Mouse (Mus musculus) thymus, postnatal 36 days (tissue): ENCODE measurements around the gene Adprm.
A peak's percentile ranks its signal among the peaks of the same experiment; 100 is the strongest.
"Not testable (repeated sequence)": the region's sequence is repeated elsewhere in the genome, so short reads cannot be mapped to it uniquely, and the experiment has no call there.

Source experiments
- DNase-seq, 2 experiments: peaks; one replicate each; pipeline ENCODE4 v3.0.0; 2022; ENCODE audit warnings: mixed read lengths in 2 of 2

Adprm gene

GRCm38 (mm10) chr11:67075036-67075435 is 22.6 kb upstream of the Adprm start:
- DNase-seq, result no peak

GRCm38 (mm10) chr11:67072615-67073130 is 20.3 kb upstream of the Adprm start:
- DNase-seq, result no peak

GRCm38 (mm10) chr11:67067741-67068140 is 15.3 kb upstream of the Adprm start:
- no peak for DNase-seq

DNA sequence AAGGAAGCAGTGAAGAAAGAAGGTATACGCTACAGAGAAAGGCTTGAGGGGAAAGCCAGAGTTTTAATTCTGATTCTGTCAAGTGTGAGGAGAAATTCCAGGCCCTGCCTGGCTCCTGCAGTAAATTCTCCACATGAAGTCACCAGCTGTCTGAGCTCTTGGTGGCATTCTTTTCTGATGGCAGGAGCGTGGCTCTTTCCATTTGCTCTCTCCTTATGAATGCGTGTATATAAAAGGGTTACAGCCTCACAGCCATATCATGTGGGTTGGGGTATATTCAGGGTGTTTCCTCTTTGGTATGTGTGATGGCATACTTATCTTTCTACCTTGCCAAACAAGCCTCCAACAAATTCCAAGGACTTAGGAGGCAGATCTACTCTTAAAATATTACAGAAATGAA is 10.3 kb upstream of the Adprm start:
- DNase-seq, result no peak

DNA sequence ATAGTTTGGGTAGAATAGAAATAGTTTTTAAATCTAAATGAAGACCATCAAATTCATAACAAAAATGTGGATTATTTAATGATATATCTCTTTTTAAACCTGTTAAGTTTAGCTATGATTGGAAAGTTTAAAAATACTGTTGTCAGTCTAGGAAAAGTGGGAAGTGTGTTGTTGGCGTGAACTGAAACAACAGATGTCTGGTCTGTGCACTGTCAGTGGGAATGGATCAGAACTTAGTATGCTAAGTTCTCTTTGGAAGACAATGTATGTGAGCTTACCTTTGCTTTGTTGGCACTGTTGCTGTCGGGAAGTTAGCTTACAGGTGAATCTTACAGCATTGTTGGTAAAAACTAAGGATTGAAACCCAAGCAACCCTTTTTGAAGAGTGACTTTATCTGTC is 8.9 kb upstream of the Adprm start:
- no peak for DNase-seq

- no peak for DNase-seq
Observed at GRCm38 (mm10) chr11:67054754-67055365, 2.5 kb upstream of the Adprm start.

DNA sequence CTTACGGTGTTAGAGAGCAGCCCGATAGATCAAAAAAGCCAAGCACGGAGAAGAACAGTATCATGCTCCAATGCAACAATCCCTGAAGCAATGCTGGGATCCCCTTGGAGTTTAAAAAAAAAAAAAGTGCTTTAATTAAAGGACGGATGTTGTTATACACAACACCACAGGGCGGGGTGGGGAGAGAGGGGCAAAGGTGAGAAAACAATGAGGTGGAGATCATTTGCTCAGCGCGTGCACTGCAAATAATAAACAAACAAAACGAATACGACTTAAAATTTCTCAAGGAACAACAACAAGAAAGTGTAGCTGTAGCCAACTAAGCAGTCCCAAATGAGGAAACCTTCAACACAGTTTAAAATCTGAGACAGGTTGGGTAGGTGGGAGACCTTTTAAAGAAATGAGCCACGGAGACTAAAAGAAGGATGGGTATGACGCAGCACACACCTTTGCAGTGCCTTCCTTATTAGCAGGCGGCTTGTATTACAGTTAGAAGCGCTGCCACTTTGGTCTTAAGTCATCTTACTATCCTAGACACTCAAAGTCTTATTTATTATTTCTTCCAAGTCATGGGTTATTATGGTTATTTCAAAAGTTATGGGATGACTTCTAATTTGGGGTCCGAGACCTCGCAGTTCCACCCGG is 596 bp downstream of the Adprm start:
- no peak for DNase-seq

- DNase-seq, result no peak
Observed at GRCm38 (mm10) chr11:67049256-67049655, 3.1 kb downstream of the Adprm start.

GRCm38 (mm10) chr11:67048496-67048895 is 3.9 kb downstream of the Adprm start:
- DNase-seq, result no peak

DNA sequence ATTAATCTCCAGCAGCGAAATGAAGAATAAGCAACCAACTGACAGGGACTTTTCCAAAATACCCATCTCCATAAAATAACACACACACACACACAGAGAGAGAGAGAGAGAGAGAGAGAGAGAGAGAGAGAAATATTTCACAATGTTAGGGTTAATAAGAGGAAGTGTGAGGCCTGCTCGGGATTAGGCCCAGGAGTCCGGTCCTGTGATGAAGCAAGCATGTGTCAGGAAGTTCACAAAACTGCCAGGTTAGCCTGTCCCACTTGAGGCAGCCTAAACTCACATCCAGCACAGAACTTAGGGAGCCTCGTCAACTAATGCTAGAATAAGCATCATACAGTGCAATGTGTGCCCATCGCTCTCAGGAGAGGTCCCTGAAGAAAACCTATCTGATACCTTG is 5.2 kb downstream of the Adprm start:
- DNase-seq, result no peak

- no peak for DNase-seq
Observed at GRCm38 (mm10) chr11:67044959-67045358, 7.4 kb downstream of the Adprm start.

DNA sequence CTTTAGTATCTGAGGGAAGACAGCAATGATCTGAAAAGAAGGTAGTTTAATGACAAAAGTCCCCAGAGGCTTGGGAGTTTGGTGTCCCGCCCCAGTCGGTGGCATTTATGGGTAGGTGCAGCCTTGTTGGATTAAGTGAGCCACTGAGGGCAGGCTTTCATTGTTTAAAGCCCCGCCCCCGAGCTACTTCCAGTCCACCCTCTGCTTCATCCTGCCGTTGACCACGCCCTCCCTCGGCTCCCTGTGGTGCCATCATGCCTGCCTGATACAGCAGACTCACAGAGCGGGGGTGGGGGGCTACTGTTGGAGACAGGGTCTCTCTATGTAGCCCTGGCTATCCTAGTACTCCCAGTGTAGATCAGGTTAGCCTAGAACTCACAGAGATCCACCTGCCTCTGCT is 9.4 kb downstream of the Adprm start:
- DNase-seq, result no peak

GRCm38 (mm10) chr11:67040483-67040882 is 11.9 kb downstream of the Adprm start:
- DNase-seq, result no peak

GRCm38 (mm10) chr11:67039799-67040198 is 12.6 kb downstream of the Adprm start:
- DNase-seq, result no peak

DNA sequence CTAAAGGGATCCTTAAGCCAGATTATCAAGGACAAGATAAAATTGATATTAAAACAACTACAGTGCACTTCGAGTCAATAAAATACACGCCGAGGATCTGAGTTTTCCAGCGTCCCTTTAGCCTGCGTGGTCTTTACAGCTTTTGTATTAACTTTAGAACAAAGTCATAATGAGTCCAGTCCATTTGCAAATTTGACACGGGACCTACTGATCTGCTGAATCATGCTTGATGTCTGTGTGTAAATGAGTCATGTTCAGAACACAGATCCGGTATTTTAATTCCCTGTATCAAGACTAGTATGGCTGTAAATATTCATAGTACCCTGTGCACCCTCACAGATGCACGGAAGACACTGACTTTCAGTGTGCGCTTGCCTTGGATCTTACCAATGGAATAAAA is 15.5 kb downstream of the Adprm start:
- no peak for DNase-seq

DNA sequence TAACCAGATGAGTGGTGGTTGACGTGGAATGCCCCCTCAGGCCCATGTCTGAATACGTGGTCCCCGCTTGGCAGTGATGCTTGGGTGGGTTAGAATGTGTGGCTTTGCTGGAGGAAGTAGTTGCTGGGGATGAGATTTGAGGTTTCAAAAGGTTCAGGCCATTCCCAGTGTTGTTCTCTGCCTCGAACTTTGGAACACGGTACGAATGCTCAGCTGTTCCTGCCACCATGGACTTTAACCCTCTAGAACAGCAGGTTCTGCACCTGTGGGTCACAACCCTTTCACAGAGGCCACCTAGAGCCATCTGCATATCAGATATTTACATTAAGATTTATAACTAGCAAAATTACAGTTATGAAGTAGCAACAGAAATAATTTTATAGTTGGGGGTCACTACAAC is 16.2 kb downstream of the Adprm start:
- no peak for DNase-seq

GRCm38 (mm10) chr11:67034775-67035485 is 17.5 kb downstream of the Adprm start:
- DNase-seq, result no peak

GRCm38 (mm10) chr11:67031603-67031915 is 20.8 kb downstream of the Adprm start:
- no peak for DNase-seq

DNA sequence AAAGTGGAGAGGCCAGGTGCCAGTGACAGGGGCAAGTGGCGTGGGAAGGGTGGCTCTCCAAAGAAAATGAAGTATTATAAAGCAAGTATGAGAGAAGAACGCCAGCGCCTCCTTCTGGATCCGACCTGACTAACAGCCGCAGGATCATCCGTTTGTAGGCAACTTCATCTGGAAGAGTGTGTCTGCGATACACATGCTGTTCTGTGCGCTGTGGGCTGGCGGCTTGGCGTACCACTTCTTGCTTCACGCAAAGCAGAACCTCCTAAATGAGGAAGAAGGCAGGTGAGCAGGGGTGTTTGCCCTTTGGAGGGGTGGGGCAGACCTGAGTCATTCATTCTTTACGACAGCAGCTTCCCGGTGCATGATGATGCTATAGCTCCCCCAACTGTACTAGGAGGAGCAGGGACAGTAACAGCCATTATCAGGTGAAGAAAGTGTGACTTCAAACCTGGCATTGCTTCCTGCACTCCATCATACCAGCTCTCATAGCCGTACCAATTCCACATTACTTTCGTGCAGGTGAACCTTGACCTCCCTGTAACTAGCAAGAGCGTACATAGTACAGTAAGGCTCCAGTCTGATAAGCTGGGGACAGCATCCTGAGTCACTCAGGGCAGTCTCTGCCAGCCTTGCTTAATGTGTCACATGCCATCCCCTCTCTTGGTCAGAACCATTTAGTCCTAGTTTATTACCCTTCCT is 21.3 kb downstream of the Adprm start:
- DNase-seq, result peak in 1 of 2 experiments; percentile 4

- peak; percentile 91 to 92 for DNase-seq
Observed at GRCm38 (mm10) chr11:67024867-67025477, 27.4 kb downstream of the Adprm start, which contains the start of gene Tmem220. Gene Tmem220 (plus strand): TSS chr11:67025154.

DNA sequence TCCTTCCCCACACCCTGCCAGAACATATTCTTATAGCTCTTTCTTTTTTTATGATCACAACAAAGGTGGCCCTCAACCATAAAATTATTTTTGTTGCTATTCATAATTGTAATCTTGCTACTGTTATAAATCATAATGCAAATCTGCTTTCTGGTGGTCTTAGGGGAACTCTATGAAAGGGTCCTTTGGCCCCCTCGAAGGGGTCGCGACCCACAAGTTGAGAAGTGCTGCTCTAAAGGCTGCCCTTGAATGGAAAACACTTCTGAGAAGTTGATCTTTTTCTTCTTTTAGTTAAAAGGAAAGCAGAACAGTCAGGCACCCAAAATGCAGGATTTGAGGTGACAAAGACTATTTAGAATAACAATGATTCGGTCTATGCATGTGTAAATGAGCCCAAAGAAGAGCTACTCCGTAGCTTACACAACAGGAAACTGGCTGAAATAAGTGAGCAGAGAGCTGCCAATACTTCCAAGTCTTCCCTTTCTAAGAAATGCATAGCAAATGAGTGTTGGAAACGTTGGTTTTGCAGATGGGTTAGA is 28.5 kb downstream of the Adprm start:
- DNase-seq, result no peak

DNA sequence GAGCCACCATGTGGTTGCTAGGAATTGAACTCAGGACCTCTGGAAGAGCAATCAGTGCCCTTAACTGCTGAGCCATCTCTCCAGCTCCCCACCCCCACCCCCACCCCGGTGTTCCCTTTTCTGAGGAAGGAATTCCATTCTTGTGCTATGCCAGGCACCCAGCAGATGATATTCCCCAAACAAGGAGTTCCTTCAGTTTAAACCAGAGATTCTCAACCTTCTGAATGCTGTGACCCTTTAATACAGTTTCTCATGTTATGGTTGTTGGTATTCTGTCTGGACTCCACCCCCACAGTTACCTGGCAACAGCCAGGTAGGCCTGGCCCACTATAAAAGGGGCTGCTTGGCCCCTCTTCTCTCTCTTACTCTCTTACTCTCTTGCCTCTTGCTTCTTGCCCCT is 29.2 kb downstream of the Adprm start:
- DNase-seq, result not testable (repeated sequence)
